Mouse (Mus musculus): ENCODE measurements around the gene Rhbdd2.
A peak's percentile ranks its signal among the peaks of the same experiment; 100 is the strongest.

The Rhbdd2 gene

GRCm38 (mm10) chr5:135645330-135645729, 12.9 kb downstream of the Rhbdd2 start:
- DNase-seq (ENCODE audit: low read depth, low spot score), result no peak

- DNase-seq (ENCODE audit: low read depth, low spot score), result no peak
Observed at GRCm38 (mm10) chr5:135646038-135646437, 13.6 kb downstream of the Rhbdd2 start.

GRCm38 (mm10) chr5:135648461-135649308, 16.3 kb downstream of the Rhbdd2 start:
- no peak for DNase-seq (ENCODE audit: low read depth, low spot score)

- no peak for DNase-seq (ENCODE audit: low read depth, low spot score)
Observed at GRCm38 (mm10) chr5:135649309-135649633, 16.9 kb downstream of the Rhbdd2 start.

- DNase-seq (ENCODE audit: low read depth, low spot score), result no peak
Observed at GRCm38 (mm10) chr5:135651536-135651935, 19.1 kb downstream of the Rhbdd2 start.

GRCm38 (mm10) chr5:135653209-135653608, 20.8 kb downstream of the Rhbdd2 start:
- DNase-seq (ENCODE audit: low read depth, low spot score), result no peak

- no peak for DNase-seq (ENCODE audit: low read depth, low spot score)
Observed at GRCm38 (mm10) chr5:135656046-135656445, 23.6 kb downstream of the Rhbdd2 start.

GRCm38 (mm10) chr5:135657128-135657527, 24.7 kb downstream of the Rhbdd2 start:
- DNase-seq (ENCODE audit: low read depth, low spot score), result peak; percentile 67

GRCm38 (mm10) chr5:135657703-135658373, 25.4 kb downstream of the Rhbdd2 start:
- DNase-seq (ENCODE audit: low read depth, low spot score), result no peak

- no peak for DNase-seq (ENCODE audit: low read depth, low spot score)
Observed at GRCm38 (mm10) chr5:135659956-135660355, 27.5 kb downstream of the Rhbdd2 start.

- no peak for DNase-seq (ENCODE audit: low read depth, low spot score)
Observed at GRCm38 (mm10) chr5:135660535-135660934, 28.1 kb downstream of the Rhbdd2 start.

- no peak for DNase-seq (ENCODE audit: low read depth, low spot score)
Observed at GRCm38 (mm10) chr5:135666890-135667289, 34.5 kb downstream of the Rhbdd2 start.

- DNase-seq (ENCODE audit: low read depth, low spot score), result no peak
Observed at GRCm38 (mm10) chr5:135668071-135668470, 35.7 kb downstream of the Rhbdd2 start.

GRCm38 (mm10) chr5:135669741-135670275, 37.4 kb downstream of the Rhbdd2 start, which contains the start of gene Por:
Gene Por, plus strand, starts transcription at chr5:135670033.
- no peak for DNase-seq (ENCODE audit: low read depth, low spot score)

- no peak for DNase-seq (ENCODE audit: low read depth, low spot score)
Observed at GRCm38 (mm10) chr5:135670881-135671280, 38.5 kb downstream of the Rhbdd2 start.

GRCm38 (mm10) chr5:135672509-135672908, 40.1 kb downstream of the Rhbdd2 start:
- DNase-seq (ENCODE audit: low read depth, low spot score), result no peak

- no peak for DNase-seq (ENCODE audit: low read depth, low spot score)
Observed at GRCm38 (mm10) chr5:135672980-135673379, 40.6 kb downstream of the Rhbdd2 start.

- no peak for DNase-seq (ENCODE audit: low read depth, low spot score)
Observed at GRCm38 (mm10) chr5:135674349-135674775, 41.9 kb downstream of the Rhbdd2 start.

GRCm38 (mm10) chr5:135674821-135675220, 42.4 kb downstream of the Rhbdd2 start:
- DNase-seq (ENCODE audit: low read depth, low spot score), result peak; percentile 73

- DNase-seq (ENCODE audit: low read depth, low spot score), result no peak
Observed at GRCm38 (mm10) chr5:135676696-135677095, 44.3 kb downstream of the Rhbdd2 start.

- DNase-seq (ENCODE audit: low read depth, low spot score), result no peak
Observed at GRCm38 (mm10) chr5:135677251-135677650, 44.8 kb downstream of the Rhbdd2 start.

GRCm38 (mm10) chr5:135678481-135678880, 46.1 kb downstream of the Rhbdd2 start:
- DNase-seq (ENCODE audit: low read depth, low spot score), result no peak
